Mouse (Mus musculus) spleen, postnatal 4 days (tissue): ENCODE results near the gene Hsd17b12.
A peak's percentile ranks its signal among the peaks of the same experiment; 100 is the strongest.

Experiments
- DNase-seq, 2 experiments: peaks; one replicate each; pipeline ENCODE4 v3.0.0; 2022; ENCODE audit warnings: low spot score in 2 of 2

The Hsd17b12 gene

DNA sequence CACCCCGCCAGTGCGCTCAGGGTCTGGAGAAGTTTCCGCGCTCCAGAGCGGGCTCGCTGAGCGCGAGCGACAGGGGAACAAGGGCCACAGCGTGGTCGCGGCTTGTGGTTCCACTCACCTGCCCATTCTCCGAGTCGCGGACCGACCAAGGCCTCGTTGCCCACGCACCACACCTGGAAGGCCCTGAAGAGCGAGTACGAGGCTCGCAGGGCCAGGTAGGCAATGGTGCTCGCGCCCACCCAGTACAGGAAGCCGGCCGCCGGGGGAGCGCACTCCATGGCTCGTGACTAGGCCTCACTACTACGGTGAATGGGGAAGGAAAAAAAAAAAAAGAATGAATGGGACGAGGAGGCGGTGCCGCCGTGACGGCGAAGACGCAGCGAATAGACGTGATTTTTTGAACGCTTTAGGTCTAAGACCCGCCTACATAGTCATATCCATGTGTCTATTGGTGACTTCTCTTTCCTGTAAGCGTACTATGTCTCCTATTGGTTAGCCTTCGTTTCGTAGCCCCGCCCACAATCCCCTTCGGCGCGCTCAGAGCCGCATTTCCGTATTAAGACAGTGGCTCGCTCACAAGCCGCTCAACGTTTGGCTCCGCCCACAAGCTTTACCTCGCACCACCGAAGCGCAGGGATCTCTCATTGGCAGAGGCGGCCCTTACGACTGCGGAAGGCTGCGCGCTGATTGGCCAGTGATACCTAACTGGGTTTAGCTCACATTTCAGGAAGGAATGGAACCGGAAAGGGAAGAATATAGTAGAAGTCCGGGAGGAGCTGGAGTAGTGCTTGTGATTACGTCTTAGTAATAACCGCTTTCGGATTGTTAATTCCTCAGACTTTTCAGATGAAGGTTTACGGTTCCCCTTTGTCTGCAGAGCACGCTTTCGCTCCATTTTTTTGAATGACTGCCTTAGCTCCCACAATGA, at the start of gene Hsd17b12:
Gene Hsd17b12, minus strand, starts transcription at position 373 of the 928 bp plus-strand sequence.
- peak; percentile 97 to 98 for DNase-seq

GRCm38 (mm10) chr2:94184906-94185305, 27.1 kb upstream of the Hsd17b12 start:
- DNase-seq, result no peak

- DNase-seq, result no peak
Measured at GRCm38 (mm10) chr2:94184142-94184541, 26.4 kb upstream of the Hsd17b12 start.

DNA sequence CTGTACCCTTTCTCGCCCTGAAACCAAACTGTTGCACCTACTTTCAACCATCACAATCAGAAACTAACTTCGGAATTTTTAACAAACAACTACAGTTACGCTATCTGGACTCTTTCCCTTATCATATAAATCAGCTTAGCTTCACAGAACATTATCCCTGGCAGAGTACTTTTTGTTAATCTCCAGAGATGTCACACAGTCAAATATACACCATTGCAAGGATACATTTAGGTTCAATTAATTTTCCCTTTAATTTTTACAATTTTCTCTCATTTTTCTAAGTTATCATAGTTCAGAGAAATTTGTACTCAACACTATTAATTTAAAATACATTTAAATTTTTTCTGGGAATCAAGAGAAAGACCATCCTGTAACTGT, 21.3 kb upstream of the Hsd17b12 start:
- DNase-seq, result no peak

DNA sequence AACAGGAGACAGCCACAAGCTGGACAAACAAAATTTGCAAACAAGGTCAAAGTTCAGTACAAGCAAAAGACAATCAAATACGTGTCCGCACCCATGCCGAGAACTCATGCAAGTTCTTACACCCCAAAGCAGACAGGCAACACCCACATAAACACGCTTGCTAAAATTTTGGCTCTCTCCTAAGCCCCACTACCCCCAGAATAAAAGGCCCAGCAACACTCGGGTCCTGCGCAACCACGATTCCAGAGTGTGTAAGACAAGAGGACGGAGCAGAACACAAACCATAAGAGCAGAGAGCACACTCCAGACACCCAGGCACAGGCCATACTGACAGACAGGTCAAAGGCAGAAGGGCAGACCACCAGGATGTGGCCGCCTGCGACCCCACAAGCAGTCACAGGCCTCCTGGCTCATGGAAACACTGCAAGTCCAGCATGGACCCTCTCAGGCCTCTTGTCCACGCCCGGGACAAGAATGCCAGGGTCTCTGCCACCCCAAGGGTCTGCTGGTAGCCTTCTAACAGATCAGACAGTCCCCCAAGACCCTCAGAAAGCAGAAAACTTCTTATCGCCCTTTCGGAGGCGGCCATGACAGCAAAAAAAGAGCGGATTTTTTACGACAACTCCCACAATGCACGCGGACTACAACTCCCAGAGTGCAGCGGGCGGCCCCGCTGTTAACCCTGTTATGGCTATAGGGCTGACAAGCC, 20.7 kb upstream of the Hsd17b12 start:
- peak; percentile 81 to 90 for DNase-seq

DNA sequence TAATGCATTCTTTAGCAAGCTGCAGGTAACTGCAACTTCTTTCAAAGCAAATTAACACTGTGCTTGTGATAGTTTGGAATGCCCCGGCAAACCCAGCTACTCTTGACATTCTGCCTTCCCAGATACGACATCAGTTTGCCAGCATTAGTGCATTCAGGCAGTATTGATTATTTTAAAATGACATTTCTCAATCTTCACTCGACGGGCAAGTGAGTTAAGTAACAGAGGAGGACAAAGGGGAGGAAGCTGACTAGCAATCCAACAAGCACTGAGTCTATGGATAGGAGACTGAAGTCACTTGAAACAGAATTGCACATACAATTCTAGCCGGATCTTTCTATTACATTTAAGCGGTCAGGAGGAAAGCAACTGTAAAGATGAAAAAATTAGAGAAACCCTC, 19.5 kb upstream of the Hsd17b12 start:
- no peak for DNase-seq

DNA sequence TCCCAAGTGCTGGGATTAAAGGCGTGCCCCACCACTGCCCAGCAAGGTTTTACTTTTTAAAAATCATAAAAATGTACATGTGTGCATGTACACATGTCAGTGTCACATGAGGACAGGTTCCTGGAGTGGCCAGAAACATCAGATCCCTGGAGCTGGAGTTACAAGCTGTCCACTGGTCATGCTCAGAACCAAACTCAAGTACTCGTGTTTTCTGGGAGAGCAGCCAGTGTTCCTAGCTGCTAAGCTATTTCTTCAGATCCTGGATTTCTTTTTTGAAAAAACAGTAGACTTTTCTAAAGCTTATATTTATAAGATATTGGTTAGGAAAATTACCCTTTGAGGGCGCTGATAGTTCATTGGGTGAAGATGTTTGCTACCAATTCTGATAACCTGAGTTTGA, 18.6 kb upstream of the Hsd17b12 start:
- no peak for DNase-seq

DNA sequence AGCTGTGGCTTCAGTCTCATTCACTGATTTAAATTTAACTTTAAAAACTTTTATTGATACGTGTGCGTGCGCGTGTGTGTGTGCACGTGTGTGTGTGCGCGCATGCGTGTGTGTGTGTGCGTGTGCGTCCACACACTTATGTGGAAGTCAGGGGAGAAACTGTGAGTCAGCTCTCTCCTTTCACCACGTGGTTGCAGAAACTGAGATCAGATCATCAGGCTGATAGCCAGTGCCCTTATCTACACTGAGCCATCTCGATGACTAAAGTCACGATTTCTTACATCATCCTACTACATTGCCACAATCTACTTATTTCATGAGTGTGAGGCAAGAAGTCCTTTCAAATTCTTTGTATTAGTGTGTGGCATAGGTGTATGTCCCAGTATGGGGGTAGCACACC, 15.8 kb upstream of the Hsd17b12 start:
- DNase-seq, result no peak

- DNase-seq, result no peak
Measured at GRCm38 (mm10) chr2:94163207-94163606, 5.4 kb upstream of the Hsd17b12 start.

GRCm38 (mm10) chr2:94162141-94162540, 4.4 kb upstream of the Hsd17b12 start:
- no peak for DNase-seq

DNA sequence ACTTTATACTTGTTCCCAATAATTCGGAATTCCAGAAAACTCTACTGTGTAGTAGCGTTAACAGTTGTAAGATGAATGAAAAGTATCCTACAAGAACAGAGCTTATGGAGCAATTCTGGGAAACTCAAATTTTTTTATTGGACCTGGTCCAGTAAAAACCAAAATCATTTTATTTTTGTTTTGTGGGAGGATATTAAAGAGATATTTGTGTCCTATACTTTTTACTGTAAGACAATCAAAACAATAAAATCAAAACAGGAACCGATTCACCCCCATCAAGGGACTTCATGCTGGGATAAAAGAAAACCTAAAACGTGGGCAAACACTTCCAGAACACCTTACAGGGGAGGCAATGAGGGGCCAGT, 738 bp upstream of the Hsd17b12 start:
- no peak for DNase-seq

DNA sequence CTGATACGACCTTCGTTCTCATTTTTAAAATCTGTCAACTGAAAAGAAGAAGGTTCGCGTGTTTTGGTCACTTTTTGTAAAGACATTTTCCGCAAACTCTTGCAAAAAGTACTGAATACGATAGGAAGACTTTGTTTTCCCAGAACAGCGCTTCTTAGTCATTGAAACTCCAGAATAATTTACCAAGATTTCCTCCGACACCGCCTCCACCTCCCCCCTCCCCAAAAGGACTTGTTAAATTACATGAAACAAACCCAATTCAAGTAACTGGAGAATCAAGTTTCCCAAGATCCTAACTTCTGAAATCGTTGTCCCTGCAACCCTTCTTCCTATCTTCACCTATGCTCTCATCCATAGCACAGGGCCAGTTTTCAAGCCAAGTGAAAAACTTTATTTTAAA, 713 bp downstream of the Hsd17b12 start:
- no peak for DNase-seq

GRCm38 (mm10) chr2:94145146-94145542, 12.6 kb downstream of the Hsd17b12 start:
- DNase-seq, result no peak

GRCm38 (mm10) chr2:94144520-94145145, 13.1 kb downstream of the Hsd17b12 start:
- DNase-seq, result no peak

- no peak for DNase-seq
Measured at GRCm38 (mm10) chr2:94141293-94141692, 16.5 kb downstream of the Hsd17b12 start.

- no peak for DNase-seq
Measured at GRCm38 (mm10) chr2:94138469-94139390, 19.0 kb downstream of the Hsd17b12 start.

- DNase-seq, result no peak
Measured at GRCm38 (mm10) chr2:94136837-94137236, 20.9 kb downstream of the Hsd17b12 start.

DNA sequence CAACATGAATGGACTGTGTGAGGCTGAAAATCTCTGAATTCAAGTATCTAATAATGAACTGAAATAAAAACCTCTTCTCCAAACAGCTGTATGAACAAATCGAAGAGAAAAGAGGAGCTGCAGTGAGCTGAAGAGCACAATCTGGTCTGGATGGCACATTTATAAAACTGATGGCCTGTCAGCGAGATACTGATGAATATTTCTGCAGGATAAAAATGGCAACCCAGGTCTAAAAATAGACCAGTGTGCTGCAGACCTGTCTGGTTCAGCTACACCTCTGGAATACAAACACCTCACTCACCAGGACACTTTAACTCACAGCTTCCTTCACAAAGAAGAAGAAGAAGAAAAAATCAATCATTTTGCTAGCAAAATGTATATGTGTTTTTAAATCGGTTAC, 29.3 kb downstream of the Hsd17b12 start:
- DNase-seq, result no peak

- DNase-seq, result no peak
Measured at GRCm38 (mm10) chr2:94122182-94123041, 35.4 kb downstream of the Hsd17b12 start.

- DNase-seq, result no peak
Measured at GRCm38 (mm10) chr2:94103758-94104157, 54.0 kb downstream of the Hsd17b12 start.

- DNase-seq, result no peak
Measured at GRCm38 (mm10) chr2:94089901-94090300, 67.9 kb downstream of the Hsd17b12 start.
